Mouse (Mus musculus): ENCODE data around the gene Mta3. TPM values are rescaled to one million over a fixed set of nuclear protein-coding genes. Genes with fewer than 3 reads are reported as not detected.

Mta3 gene
- polyA plus RNA-seq, 1 experiment: 40.1 TPM

DNA sequence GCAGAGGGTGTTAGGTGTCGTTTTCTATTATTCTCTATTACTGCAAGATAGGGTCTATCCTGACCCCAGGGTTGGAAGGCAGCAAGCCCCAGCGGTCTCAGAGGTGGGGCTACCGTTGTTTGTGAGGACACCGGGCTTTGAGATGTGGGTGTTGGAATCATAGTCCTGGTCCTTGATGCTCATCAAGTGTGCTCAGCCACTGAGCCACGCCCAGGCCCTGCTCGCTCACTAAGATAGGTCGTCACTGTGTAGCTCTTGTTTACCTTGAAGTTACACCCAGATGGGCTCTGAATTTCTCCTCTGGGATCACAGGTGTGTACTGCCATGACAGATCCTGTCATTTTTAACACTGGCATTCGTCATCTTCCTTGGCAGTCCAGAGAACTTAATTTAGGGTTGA is 31.8 kb downstream of the Mta3 start:
- TF ChIP-seq CTCF (IDR thresholded peaks at IDR 0.05; ENCODE audit: extremely low read depth, insufficient read length, insufficient replicate concordance, low read depth, low read length): no peak
- no peak for TF ChIP-seq POLR2A (IDR thresholded peaks at IDR 0.05; ENCODE audit: low read depth, low read length)

GRCm38 (mm10) chr17:83740135-83740676 is 34.2 kb downstream of the Mta3 start:
- no peak overlapping the region for H3K27ac ChIP-seq (ENCODE audit: insufficient read depth, low read depth, low read length)
- WGBS: 85% methylated on average over 7 of the region's 7 CpGs
- H3K27me3 ChIP-seq (ENCODE audit: control insufficient read depth, insufficient read depth, low read length): no peaks in the 10 kb centered on the region
- no peak for TF ChIP-seq POLR2A (IDR thresholded peaks at IDR 0.05; ENCODE audit: low read depth, low read length)
- TF ChIP-seq CTCF (IDR thresholded peaks at IDR 0.05; ENCODE audit: extremely low read depth, insufficient read length, insufficient replicate concordance, low read depth, low read length): no peak
- H3K36me3 ChIP-seq (ENCODE audit: control insufficient read depth, insufficient read depth, low read length): peaks cover 30% of the 10 kb centered on the region
- no peak overlapping the region for H3K4me3 ChIP-seq (ENCODE audit: low read depth, low read length)
- no peaks in the 10 kb centered on the region; the same call in 1 of the 2 replicates for H3K4me1 ChIP-seq (ENCODE audit: control insufficient read depth, insufficient read depth, insufficient read length, low read length)

More for the DNA sequence above, 31.8 kb downstream of the Mta3 start:
- H3K36me3 ChIP-seq (ENCODE audit: control insufficient read depth, insufficient read depth, low read length): peaks cover 25% of the 10 kb centered on the region
- no peak overlapping the region for H3K4me3 ChIP-seq (ENCODE audit: low read depth, low read length)
- WGBS: 83% methylated on average over 8 of the region's 8 CpGs
- no peak overlapping the region for H3K27ac ChIP-seq (ENCODE audit: insufficient read depth, low read depth, low read length)
- H3K27me3 ChIP-seq (ENCODE audit: control insufficient read depth, insufficient read depth, low read length): no peaks in the 10 kb centered on the region
- no peaks in the 10 kb centered on the region for H3K4me1 ChIP-seq (ENCODE audit: control insufficient read depth, insufficient read depth, insufficient read length, low read length)

- Histone ChIP-seq H3K36me3 (ENCODE audit: control insufficient read depth, insufficient read depth, low read length) (peaks cover 32% of the 10 kb centered on the region), H3K27me3 (ENCODE audit: control insufficient read depth, insufficient read depth, low read length) (no peaks in the 10 kb centered on the region), H3K4me1 (ENCODE audit: control insufficient read depth, insufficient read depth, insufficient read length, low read length) (no peaks in the 10 kb centered on the region; the same call in 1 of the 2 replicates), H3K4me3 (ENCODE audit: low read depth, low read length) (no peak overlapping the region), H3K27ac (ENCODE audit: insufficient read depth, low read depth, low read length) (no peak overlapping the region)
- WGBS: 74% methylated on average over 6 of the region's 6 CpGs
- TF ChIP-seq POLR2A (IDR thresholded peaks at IDR 0.05; ENCODE audit: low read depth, low read length): no peak
- no peak for TF ChIP-seq CTCF (IDR thresholded peaks at IDR 0.05; ENCODE audit: extremely low read depth, insufficient read length, insufficient replicate concordance, low read depth, low read length)
Observed at GRCm38 (mm10) chr17:83741243-83741642, 35.3 kb downstream of the Mta3 start.

DNA sequence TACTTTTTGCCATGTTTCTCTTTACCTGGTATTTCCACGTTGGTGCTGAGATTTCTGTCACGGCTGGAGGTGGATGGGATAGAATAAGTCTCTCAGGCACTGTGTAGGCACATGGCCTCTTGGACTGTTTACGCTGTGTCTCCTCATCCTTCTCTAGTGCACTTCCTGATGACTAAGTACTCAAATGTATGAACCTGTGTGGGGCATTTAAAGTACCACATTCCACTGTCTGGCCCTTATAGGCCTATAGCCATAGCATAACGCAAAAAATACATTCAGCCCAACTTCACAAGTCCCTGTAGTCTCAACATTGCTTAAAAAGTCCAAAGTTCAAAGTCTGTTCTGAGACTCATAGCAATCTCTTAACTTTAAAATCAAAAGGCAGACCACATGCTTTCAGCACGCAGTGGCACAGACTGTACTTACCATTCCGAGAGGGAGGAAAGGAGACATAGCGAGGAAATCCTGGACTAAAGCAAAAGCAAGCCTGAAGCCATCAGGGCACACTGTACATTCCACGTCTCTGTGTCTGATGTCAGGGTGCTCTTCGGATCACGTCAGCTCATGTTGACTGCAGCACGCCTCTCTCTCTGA is 38.4 kb downstream of the Mta3 start:
- TF ChIP-seq CTCF (IDR thresholded peaks at IDR 0.05; ENCODE audit: extremely low read depth, insufficient read length, insufficient replicate concordance, low read depth, low read length) (no peak), POLR2A (IDR thresholded peaks at IDR 0.05; ENCODE audit: low read depth, low read length) (no peak)
- Histone ChIP-seq H3K27ac (ENCODE audit: insufficient read depth, low read depth, low read length) (no peak overlapping the region), H3K36me3 (ENCODE audit: control insufficient read depth, insufficient read depth, low read length) (peaks cover 23% of the 10 kb centered on the region), H3K4me3 (ENCODE audit: low read depth, low read length) (no peak overlapping the region), H3K4me1 (ENCODE audit: control insufficient read depth, insufficient read depth, insufficient read length, low read length) (peaks cover 4% of the 10 kb centered on the region), H3K27me3 (ENCODE audit: control insufficient read depth, insufficient read depth, low read length) (no peaks in the 10 kb centered on the region)
- 80% methylated on average over 11 of the region's 11 CpGs for WGBS

GRCm38 (mm10) chr17:83747405-83748160 is 41.6 kb downstream of the Mta3 start:
- no peak overlapping the region for H3K27ac ChIP-seq (ENCODE audit: insufficient read depth, low read depth, low read length)
- peaks cover 9% of the 10 kb centered on the region for H3K36me3 ChIP-seq (ENCODE audit: control insufficient read depth, insufficient read depth, low read length)
- 54% methylated on average over 10 of the region's 10 CpGs for WGBS
- no peak overlapping the region for H3K4me3 ChIP-seq (ENCODE audit: low read depth, low read length)
- H3K4me1 ChIP-seq (ENCODE audit: control insufficient read depth, insufficient read depth, insufficient read length, low read length): peaks cover 4% of the 10 kb centered on the region
- TF ChIP-seq CTCF (IDR thresholded peaks at IDR 0.05; ENCODE audit: extremely low read depth, insufficient read length, insufficient replicate concordance, low read depth, low read length) (no peak), POLR2A (IDR thresholded peaks at IDR 0.05; ENCODE audit: low read depth, low read length) (no peak)
- H3K27me3 ChIP-seq (ENCODE audit: control insufficient read depth, insufficient read depth, low read length): no peaks in the 10 kb centered on the region

- TF ChIP-seq CTCF (IDR thresholded peaks at IDR 0.05; ENCODE audit: extremely low read depth, insufficient read length, insufficient replicate concordance, low read depth, low read length): no peak
- TF ChIP-seq POLR2A (IDR thresholded peaks at IDR 0.05; ENCODE audit: low read depth, low read length): no peak
- H3K27ac ChIP-seq (ENCODE audit: insufficient read depth, low read depth, low read length): no peak overlapping the region
- H3K4me3 ChIP-seq (ENCODE audit: low read depth, low read length): no peak overlapping the region
- peaks cover 20% of the 10 kb centered on the region for H3K36me3 ChIP-seq (ENCODE audit: control insufficient read depth, insufficient read depth, low read length)
- H3K4me1 ChIP-seq (ENCODE audit: control insufficient read depth, insufficient read depth, insufficient read length, low read length): peaks cover 4% of the 10 kb centered on the region
- 90% methylated on average over 5 of the region's 5 CpGs for WGBS
- H3K27me3 ChIP-seq (ENCODE audit: control insufficient read depth, insufficient read depth, low read length): no peaks in the 10 kb centered on the region
Observed at GRCm38 (mm10) chr17:83750216-83750950, 44.4 kb downstream of the Mta3 start.
